Mouse (Mus musculus): ENCODE results near the gene Pla2g10. TPM values are rescaled to one million over a fixed set of nuclear protein-coding genes. Genes with fewer than 3 reads are reported as not detected.

Pla2g10 gene
- total RNA-seq, 4 experiments from 2014 or later: not detected

Other genes with a start within 250 kb of the Pla2g10 start
- gene Parn, start 62.8 kb downstream of the Pla2g10 start, total RNA-seq (2022): 10 to 100 TPM; 24.0 to 30.4 (median 30.0) TPM
- gene Bfar, start 59.1 kb downstream of the Pla2g10 start, total RNA-seq (2022): 10 to 100 TPM; 36.8 to 44.7 (median 42.0) TPM
- gene 3110001I22Rik, start 59.1 kb downstream of the Pla2g10 start, total RNA-seq (2022): 1 to 10 TPM; 3.8 to 6.5 (median 5.9) TPM
- gene Rrn3, start 49.7 kb upstream of the Pla2g10 start, total RNA-seq (2022): 10 to 100 TPM; 44.5 to 57.4 (median 51.1) TPM
- gene Ntan1, start 87.9 kb upstream of the Pla2g10 start, total RNA-seq (2022): 10 to 100 TPM; 90.5 to 94.1 (median 92.2) TPM
- 10 to 100 TPM; 72.3 to 79.6 (median 74.5) TPM for gene Pdxdc1, start 172.1 kb upstream of the Pla2g10 start, total RNA-seq (2022)
- gene Mpv17l, start 172.2 kb upstream of the Pla2g10 start, total RNA-seq (2022): 10 to 100 TPM; 74.4 to 77.8 (median 75.4) TPM